Mouse (Mus musculus) forebrain, postnatal 0 days (tissue): ENCODE results near the gene Ccdc182. TPM values are rescaled to one million over a fixed set of nuclear protein-coding genes. Genes with fewer than 3 reads are reported as not detected.

Experiments
- ATAC-seq: fragments of 200-750 bp; cut with Nextera tagmentation; 2 replicates; pipeline ENCODE4 v1.8.0; 2017; ENCODE audit warnings: mild to moderate bottlenecking, moderate library complexity
- DNase-seq: peaks from one replicate; pipeline ENCODE4 v3.0.0-alpha.2; 2015
- H3K27ac ChIP-seq: fragments of 300-500 bp; sonication (generic); 2 replicates; pipeline ENCODE4 v1.5.1; 2014; ENCODE audit warnings: low read depth, mild to moderate bottlenecking, antibody characterized with exemption, low read length, moderate library complexity, mixed read lengths
- H3K27me3 ChIP-seq: fragments of 300-500 bp; sonication (generic); 2 replicates; pipeline ENCODE4 v1.6.1; 2014; ENCODE audit warnings: mild to moderate bottlenecking, low read length, mixed read lengths; ENCODE audit not compliant: insufficient read depth
- H3K36me3 ChIP-seq: fragments of 300-500 bp; sonication (generic); 2 replicates; pipeline ENCODE4 v1.6.1; 2014; ENCODE audit warnings: mild to moderate bottlenecking, moderate library complexity; ENCODE audit not compliant: insufficient read depth
- H3K4me1 ChIP-seq: fragments of 300-500 bp; sonication (generic); 2 replicates; pipeline ENCODE4 v1.6.1; 2014; ENCODE audit warnings: antibody characterized with exemption; ENCODE audit not compliant: insufficient read depth
- H3K4me2 ChIP-seq: fragments of 300-500 bp; sonication (generic); 2 replicates; pipeline ENCODE4 v1.6.1; 2014; ENCODE audit warnings: low read depth, mild to moderate bottlenecking, moderate library complexity
- H3K4me3 ChIP-seq: fragments of 300-500 bp; sonication (generic); 2 replicates; pipeline ENCODE4 v1.5.1; 2014; ENCODE audit warnings: low read depth, low read length, mixed read lengths
- H3K9ac ChIP-seq: fragments of 300-500 bp; sonication (generic); 2 replicates; pipeline ENCODE4 v1.6.1; 2014; ENCODE audit warnings: mild to moderate bottlenecking
- H3K9me3 ChIP-seq: fragments of 300-500 bp; sonication (generic); 2 replicates; pipeline ENCODE4 v1.6.1; 2016; ENCODE audit warnings: low read length
- CTCF ChIP-seq: sonication (generic); IDR thresholded peaks from 2 replicates; pipeline ENCODE4 v1.5.1; 2016; ENCODE audit warnings: antibody characterized with exemption, control low read depth, low read depth
- WGBS: fragments of 180-500 bp; shearing (Covaris S2); extraction: QIAGEN DNeasy Blood & Tissue Kit; methylation state at CpG from one replicate; pipeline ENCODE4 v1.1.7; 2014; 5-methylcytosine and 5-hydroxymethylcytosine counted together
- polyA plus RNA-seq: library from polyadenylated mRNA; unstranded; fragments of >200 nt; fragmentation: Nextera tagmentation; extraction: Ambion mirVana; gene quantifications from 2 replicates; pipeline ENCODE4 v1.2.1, GENCODE M21; 2015
- total RNA-seq: library from RNA; depleted of rRNA; stranded (reverse); fragments of >200 nt; gene quantifications from 2 replicates; pipeline ENCODE4 v1.2.3, GENCODE M21; 2014

Gene Ccdc182
- total and polyA plus RNA-seq, 2 experiments from 2014 or later, result not detected

DNA sequence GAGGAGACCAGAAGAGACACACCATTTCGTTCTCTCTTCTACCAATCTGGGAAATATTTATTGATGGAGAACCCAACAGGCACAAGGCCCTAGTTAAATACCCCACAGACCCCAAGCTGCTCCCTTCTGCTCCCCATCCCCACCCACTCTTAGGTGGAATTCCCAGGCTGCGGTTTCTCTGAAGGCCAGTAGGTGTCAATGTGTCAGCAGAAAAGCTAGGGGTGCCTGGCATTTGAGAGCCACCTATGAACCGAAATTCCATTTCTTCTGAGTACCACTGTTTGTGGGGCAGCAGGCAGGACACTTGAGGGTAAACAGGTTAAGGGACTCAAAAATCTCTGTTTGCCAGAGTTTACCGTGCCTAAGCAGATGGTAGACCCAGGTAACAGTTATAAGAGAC is 2.2 kb upstream of the Ccdc182 start:
- ATAC-seq (peak; percentile 55; the same call in 1 of the 2 replicates), DNase-seq (peak; percentile 60)
- Histone ChIP-seq H3K9me3 (no peaks in the 10 kb centered on the region), H3K4me2 (no peak overlapping the region), H3K27ac (no peak overlapping the region), H3K9ac (no peak overlapping the region), H3K27me3 (no peaks in the 10 kb centered on the region), H3K36me3 (no peaks in the 10 kb centered on the region), H3K4me3 (no peak overlapping the region), H3K4me1 (no peaks in the 10 kb centered on the region)
- peak; percentile 79 for TF ChIP-seq CTCF
- WGBS, result 38% methylated on average over 4 of the region's 4 CpGs

DNA sequence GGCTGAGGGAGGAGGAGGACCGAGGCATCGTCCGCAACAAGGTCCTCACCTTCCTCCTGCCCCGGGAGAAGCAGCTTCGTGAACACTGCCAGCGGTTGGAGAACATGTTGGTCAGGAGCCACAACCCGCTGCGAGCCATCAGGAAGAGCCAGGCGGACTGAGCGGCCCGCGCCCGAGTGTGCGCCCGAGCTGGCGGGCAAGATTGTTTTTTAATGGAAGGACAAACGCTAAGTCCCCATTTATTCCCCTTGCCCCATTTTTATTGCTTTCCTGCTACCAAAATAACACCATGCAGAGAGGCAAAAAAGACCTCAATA is 494 bp downstream of the Ccdc182 start:
- DNase-seq, result no peak
- no peaks in the 10 kb centered on the region for H3K36me3 ChIP-seq
- no peaks in the 10 kb centered on the region for H3K9me3 ChIP-seq
- H3K27me3 ChIP-seq, result no peaks in the 10 kb centered on the region
- no peak overlapping the region for H3K4me3 ChIP-seq
- H3K4me2 ChIP-seq, result peak overlapping the region; percentile 35
- no peak overlapping the region for H3K27ac ChIP-seq
- H3K9ac ChIP-seq, result no peak overlapping the region
- ATAC-seq, result no peak
- 0 out of 2 replicates have a peak, but pooled peaks have one; percentile 0 for TF ChIP-seq CTCF
- 31% methylated on average over 17 of the region's 17 CpGs for WGBS
- H3K4me1 ChIP-seq, result no peaks in the 10 kb centered on the region

DNA sequence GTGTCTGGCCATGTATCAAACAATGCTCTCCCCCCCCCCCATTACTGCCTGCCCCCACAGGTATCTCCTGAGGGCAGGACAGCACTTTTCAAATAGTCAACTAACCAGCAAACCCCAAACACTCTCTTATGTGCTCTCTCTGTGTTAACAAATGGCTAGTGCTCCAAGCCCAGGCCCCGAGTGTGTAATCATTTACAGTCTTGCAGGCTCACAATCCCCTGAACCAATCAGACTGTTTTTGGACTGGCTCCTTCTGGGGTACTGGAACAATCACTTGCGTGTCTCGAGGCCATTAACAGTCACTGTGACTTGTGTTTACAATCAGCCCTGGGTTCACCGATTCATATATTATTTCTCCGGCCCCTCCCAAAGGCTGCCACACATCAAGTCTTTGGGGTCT is 1.4 kb downstream of the Ccdc182 start:
- no peak overlapping the region for H3K4me3 ChIP-seq
- H3K27ac ChIP-seq, result no peak overlapping the region
- no peak overlapping the region for H3K4me2 ChIP-seq
- ATAC-seq (no peak), DNase-seq (no peak)
- H3K9ac ChIP-seq, result no peak overlapping the region
- no peaks in the 10 kb centered on the region for H3K4me1 ChIP-seq
- no peak for TF ChIP-seq CTCF
- H3K9me3 ChIP-seq, result no peaks in the 10 kb centered on the region
- no peaks in the 10 kb centered on the region for H3K27me3 ChIP-seq
- WGBS, result 71% methylated on average over 5 of the region's 5 CpGs
- no peaks in the 10 kb centered on the region for H3K36me3 ChIP-seq

DNA sequence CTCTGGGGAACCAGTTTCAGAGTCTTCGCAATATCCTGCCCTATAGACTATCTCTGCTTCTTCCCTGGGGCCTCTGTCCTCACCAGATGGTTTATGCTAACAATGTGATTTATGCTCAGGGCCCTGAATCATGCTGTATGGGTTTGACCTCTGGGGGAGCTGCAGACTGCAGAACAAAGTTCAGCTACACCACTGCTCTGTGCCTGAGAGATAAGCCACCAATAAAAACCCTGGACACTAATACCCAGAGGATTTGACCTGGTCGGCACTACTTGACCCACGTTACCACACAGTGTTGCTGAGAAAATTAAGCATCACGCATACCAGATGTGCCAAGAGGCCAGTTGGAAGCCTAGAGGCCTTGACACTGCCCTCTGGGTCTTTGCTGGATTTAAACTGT is 3.7 kb downstream of the Ccdc182 start:
- Histone ChIP-seq H3K9ac (no peak overlapping the region), H3K36me3 (no peaks in the 10 kb centered on the region), H3K27ac (no peak overlapping the region), H3K27me3 (no peaks in the 10 kb centered on the region), H3K4me3 (no peak overlapping the region), H3K9me3 (no peaks in the 10 kb centered on the region), H3K4me1 (no peaks in the 10 kb centered on the region), H3K4me2 (no peak overlapping the region)
- TF ChIP-seq CTCF, result peak; percentile 30; the same call in 1 of the 2 replicates
- no peak for DNase-seq
- ATAC-seq, result no peak
- 86% methylated on average over 4 of the region's 4 CpGs for WGBS

DNA sequence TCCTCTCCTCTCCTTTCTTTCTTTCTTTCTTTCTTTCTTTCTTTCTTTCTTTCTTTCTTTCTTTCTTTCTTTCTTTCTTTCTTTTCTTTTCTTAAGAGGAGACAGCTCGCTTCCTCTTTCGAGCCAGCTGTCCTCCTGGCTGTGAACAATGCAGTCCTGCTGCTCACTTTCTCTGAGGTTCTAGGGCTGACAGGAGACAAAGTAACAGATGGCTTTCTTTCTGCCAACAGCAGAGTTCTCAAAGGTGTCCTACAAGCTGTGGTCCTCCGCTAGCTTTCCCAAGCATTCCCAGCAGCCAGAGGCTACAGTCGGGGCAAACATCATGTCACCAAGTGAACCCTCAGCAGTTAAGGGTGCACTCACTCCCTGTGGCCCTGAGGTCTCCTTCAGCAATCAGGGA is 5.5 kb downstream of the Ccdc182 start:
- Histone ChIP-seq H3K27ac (no peak overlapping the region), H3K4me1 (no peaks in the 10 kb centered on the region), H3K4me3 (no peak overlapping the region), H3K4me2 (no peak overlapping the region), H3K27me3 (no peaks in the 10 kb centered on the region), H3K36me3 (no peaks in the 10 kb centered on the region), H3K9me3 (no peaks in the 10 kb centered on the region), H3K9ac (no peak overlapping the region)
- no peak for DNase-seq
- ATAC-seq, result no peak
- 41% methylated on average over 4 of the region's 4 CpGs for WGBS
- no peak for TF ChIP-seq CTCF

DNA sequence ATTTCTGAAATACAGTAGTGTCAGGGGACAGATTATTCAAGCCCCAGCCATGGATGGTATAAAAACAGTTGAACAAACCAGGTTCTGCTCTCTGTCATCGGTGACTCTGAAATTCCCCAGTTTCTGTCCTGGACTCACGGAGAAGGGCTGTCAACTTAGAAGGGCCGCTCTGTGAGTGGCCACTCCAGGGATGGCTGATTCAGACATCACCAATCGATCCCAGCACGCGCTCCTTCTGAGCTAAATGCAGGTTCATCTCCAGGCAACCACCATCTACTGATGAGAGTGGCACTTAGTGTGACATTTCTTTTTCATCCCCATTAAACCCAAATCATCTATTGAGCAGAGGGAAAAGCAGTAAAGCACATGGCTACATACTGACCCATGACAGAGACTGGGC is 7.8 kb downstream of the Ccdc182 start:
- Histone ChIP-seq H3K27me3 (no peaks in the 10 kb centered on the region), H3K27ac (no peak overlapping the region), H3K4me2 (no peak overlapping the region), H3K4me3 (no peak overlapping the region), H3K9me3 (no peaks in the 10 kb centered on the region), H3K36me3 (no peaks in the 10 kb centered on the region), H3K4me1 (no peaks in the 10 kb centered on the region), H3K9ac (no peak overlapping the region)
- ATAC-seq (no peak), DNase-seq (no peak)
- 56% methylated on average over 6 of the region's 6 CpGs for WGBS
- no peak for TF ChIP-seq CTCF

DNA sequence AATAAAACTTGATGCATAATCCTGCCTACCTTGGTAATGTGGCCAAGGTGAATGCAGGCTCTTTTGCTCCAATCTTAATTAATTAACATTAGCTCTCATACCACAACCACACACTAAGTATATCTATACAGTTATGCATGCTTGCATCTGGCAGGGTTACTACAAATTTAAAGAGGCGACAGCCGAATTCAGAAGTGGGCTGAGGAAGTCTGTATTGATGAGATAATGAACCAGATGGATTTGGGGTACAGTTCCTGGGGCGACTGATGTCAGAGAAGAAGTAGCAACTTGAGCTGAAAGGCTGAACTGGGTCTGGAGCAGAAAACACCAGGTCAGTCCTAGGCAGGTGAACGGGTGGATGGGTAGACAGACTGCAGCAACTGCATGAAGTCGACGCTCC is 11.9 kb downstream of the Ccdc182 start:
- H3K4me2 ChIP-seq, result no peak overlapping the region
- ATAC-seq, result no peak
- H3K27ac ChIP-seq, result no peak overlapping the region
- no peaks in the 10 kb centered on the region for H3K4me1 ChIP-seq
- no peak for DNase-seq
- H3K9me3 ChIP-seq, result no peaks in the 10 kb centered on the region
- H3K27me3 ChIP-seq, result no peaks in the 10 kb centered on the region
- no peak for TF ChIP-seq CTCF
- no peak overlapping the region for H3K9ac ChIP-seq
- no peaks in the 10 kb centered on the region for H3K36me3 ChIP-seq
- WGBS, result 91% methylated on average over 6 of the region's 6 CpGs
- H3K4me3 ChIP-seq, result no peak overlapping the region
